Mouse (Mus musculus) embryonic fibroblast, embryonic 13.5 days (primary cell): ENCODE results near the gene Dennd6b. TPM values are rescaled to one million over a fixed set of nuclear protein-coding genes. Genes with fewer than 3 reads are reported as not detected.

Source experiments
- H3K27ac ChIP-seq: 2 replicates; pipeline ENCODE4 v1.5.1; 2012; ENCODE audit warnings: low read length, control low read depth, inconsistent platforms; ENCODE audit not compliant: insufficient read depth
- H3K4me1 ChIP-seq: 2 replicates; pipeline ENCODE4 v1.6.1; 2011; ENCODE audit warnings: low read length; ENCODE audit not compliant: control insufficient read depth, insufficient read depth
- H3K4me3 ChIP-seq: 2 replicates; pipeline ENCODE4 v1.5.1; 2011; ENCODE audit warnings: mild to moderate bottlenecking, control low read depth, low read length; ENCODE audit not compliant: insufficient read depth
- CTCF ChIP-seq: IDR thresholded peaks from 2 replicates; pipeline ENCODE4 v1.5.1; 2011; ENCODE audit warnings: mild to moderate bottlenecking, control low read depth, low read length, moderate library complexity, borderline replicate concordance; ENCODE audit not compliant: insufficient read depth
- POLR2A ChIP-seq: IDR thresholded peaks from 2 replicates; pipeline ENCODE4 v1.6.1; 2011; ENCODE audit warnings: low read depth, mild to moderate bottlenecking, control low read depth, low read length, moderate library complexity
- polyA plus RNA-seq: library from polyadenylated mRNA; stranded (reverse); fragments of >200 nt; gene quantifications from 2 replicates; pipeline ENCODE4 v1.2.4, GENCODE M21; 2011; ENCODE audit warnings: low read depth; ENCODE audit not compliant: missing spikeins, insufficient read length

The Dennd6b gene
- polyA plus RNA-seq, 1 experiment, result 3.1 TPM

DNA sequence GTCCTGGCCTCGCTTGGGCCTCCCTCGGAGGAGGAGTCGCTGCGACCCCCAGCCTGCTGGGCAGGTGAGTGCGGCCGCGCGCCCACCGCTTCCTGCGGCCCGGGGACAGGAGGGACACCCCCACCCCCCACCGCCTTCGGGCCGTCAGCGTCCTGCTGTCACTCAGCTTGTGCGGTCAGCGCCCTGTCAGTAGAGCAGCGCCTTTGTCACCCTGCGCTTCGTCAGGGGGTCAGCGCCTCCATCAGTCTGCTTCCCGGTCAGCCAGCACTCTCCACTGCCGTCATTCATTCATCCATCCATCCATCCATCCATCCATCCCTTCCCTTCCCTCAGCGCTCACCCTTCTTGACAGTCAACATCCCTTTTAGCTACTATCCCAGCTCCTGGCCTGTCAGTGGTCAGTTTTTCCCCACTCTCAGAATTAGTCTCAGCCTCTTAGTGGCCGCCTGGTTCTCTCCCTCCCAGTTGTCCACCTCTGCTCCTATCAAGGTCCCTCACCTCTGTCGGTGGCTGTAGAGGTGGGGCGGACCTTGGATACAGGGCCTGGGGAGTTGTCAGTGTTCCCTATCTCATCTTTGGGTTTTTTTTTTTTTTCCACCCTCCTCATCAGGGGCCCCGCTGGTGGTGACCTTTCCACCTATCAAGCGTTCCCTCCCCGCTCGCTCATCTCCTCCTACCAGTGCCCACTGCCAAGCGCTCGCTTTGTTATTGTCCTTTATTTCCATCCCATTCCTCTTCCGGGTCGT, 15.6 kb upstream of the Dennd6b start:
- H3K4me1 ChIP-seq, result no peaks in the 10 kb centered on the region
- peak overlapping the region; percentile 87 for H3K4me3 ChIP-seq
- no peak; the same call in 1 of the 2 replicates for TF ChIP-seq POLR2A
- no peak for TF ChIP-seq CTCF
- H3K27ac ChIP-seq, result peak overlapping the region; percentile 23

- no peak for TF ChIP-seq CTCF
- TF ChIP-seq POLR2A, result peak; percentile 60
- no peaks in the 10 kb centered on the region for H3K4me1 ChIP-seq
- H3K27ac ChIP-seq, result peak within 1 kb of the TSS; percentile 39
- H3K4me3 ChIP-seq, result peak within 1 kb of the TSS; percentile 87
Observed at GRCm38 (mm10) chr15:89210915-89211715, 14.8 kb upstream of the Dennd6b start, which contains the start of gene Ppp6r2. Gene Ppp6r2, plus strand, starts transcription at chr15:89211553.

DNA sequence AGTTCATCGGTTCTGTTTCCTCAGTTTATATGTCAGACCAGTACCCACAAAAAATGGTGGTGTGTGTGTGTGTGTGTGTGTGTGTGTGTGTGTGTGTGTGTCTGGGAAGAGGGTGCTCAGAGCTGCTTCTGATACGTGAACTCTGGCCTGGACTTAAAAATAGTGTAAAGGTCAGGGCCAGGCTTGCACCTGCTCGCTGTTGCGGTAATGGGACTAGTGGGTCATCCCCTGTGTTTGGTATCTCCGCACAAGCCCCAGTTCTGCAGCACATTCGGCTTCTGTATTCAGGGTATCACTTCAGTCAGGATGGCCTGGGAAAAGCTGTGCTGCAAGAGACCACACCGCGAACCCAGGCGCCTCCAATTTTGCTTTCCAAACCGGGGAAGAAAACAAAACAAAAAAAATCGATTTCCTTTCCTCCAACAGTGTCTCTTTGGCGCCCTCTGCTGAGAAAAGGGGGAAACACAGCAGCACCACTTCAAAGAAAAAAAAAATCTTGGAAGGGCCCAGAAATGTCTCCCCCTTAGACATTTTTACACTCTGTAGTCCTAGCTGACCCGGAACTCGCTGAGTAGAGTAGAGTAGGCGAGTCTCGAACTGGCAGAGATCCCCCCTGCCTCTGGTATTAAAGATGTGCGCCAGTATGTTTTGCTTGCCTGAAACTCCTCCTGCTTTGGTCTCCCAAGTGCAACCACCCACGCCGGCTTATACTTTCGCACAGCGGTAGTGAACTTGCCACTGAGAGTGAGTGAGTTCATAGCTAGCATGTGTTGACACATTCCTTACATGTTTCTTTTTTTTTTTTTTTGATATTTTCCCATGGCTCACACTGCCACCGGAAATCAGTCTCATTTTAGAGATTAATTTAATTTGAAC, 13.8 kb upstream of the Dennd6b start:
- H3K27ac ChIP-seq, result peak overlapping the region; percentile 39

DNA sequence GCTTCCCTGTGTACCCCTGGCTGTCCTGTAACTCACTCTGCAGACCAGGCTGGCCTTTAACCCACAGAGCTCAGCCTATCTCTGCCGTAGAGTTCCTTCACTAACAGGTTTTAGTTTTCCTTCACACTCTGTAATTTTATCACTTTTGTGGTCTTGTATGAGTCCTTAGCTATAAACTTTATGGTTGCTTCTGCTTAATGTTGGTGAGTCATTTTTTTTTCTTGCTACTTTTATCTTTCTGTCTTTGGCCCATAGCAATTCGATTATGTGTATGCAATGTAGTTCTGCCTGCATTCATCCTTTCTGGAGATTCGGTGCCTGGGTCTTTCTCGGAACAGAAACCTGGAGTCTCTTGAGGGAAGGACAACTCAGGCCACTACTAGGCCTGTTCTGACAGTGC, 11.2 kb upstream of the Dennd6b start:
- TF ChIP-seq CTCF (no peak), POLR2A (no peak)
- no peaks in the 10 kb centered on the region for H3K4me1 ChIP-seq
- no peak overlapping the region for H3K27ac ChIP-seq
- H3K4me3 ChIP-seq, result no peak overlapping the region

More for the DNA sequence above, 13.8 kb upstream of the Dennd6b start:
- TF ChIP-seq POLR2A (no peak), CTCF (no peak)
- Histone ChIP-seq H3K4me3 (peak overlapping the region; percentile 23), H3K4me1 (no peaks in the 10 kb centered on the region)

DNA sequence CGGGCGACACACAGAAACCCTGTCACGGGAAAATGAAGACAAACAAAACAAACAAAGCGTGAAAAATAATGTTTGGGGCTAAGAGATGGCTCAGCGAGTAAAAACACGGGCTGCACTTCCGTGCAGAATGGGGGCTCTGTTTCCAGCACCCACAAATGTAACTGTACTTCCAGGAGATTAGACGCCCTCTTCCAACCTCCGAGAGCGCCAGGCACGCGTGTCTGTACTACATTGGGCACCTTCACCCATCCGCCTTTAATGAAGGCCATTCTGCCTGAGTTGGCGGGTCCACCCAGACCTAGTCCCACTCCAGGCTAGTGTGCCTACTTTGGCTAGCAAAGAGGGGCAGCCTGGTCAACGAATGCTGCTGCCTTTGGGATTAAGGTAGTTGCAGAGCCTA, 760 bp upstream of the Dennd6b start:
- Histone ChIP-seq H3K4me1 (0 out of 2 replicates have a peak, but pooled peaks cover 3% of the 10 kb centered on the region), H3K4me3 (peak overlapping the region; percentile 85), H3K27ac (no peak overlapping the region)
- TF ChIP-seq POLR2A (no peak), CTCF (no peak)

DNA sequence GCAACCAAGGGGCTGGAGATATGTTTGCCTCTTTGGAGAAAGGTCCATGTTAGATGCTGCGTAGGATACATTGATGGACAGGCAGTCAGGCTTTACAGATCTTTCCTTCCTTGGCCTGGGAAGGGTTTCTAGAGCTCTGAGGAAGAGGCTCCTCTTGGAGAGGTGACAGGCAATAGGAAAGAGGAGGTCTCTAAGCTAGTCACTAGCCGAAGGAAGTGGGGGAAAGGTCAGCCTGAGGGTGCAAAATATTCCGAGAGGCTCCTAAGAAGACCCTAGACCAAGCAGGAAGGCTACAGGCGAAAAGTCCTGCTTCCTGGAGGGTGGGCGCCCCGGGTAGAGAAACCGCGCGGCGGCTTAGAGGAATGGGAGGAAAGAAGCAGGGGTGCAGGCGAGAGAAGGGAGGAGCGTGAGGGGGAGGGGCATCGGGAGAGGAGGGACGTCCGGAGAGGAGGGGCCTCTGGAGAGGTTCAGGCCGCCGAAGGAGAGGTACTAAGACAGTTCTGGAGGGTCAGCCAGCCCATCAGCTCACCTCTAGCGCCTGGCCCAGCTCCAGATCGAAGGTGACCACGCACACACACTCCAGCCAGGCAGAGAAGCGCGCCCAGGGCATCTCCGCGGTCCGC, 495 bp downstream of the Dennd6b start:
- Histone ChIP-seq H3K27ac (peak overlapping the region; percentile 81), H3K4me1 (0 out of 2 replicates have a peak, but pooled peaks cover 3% of the 10 kb centered on the region), H3K4me3 (peak overlapping the region; percentile 85)
- TF ChIP-seq POLR2A (peak; percentile 93), CTCF (no peak)

GRCm38 (mm10) chr15:89195261-89195681, 1.0 kb downstream of the Dennd6b start:
- Histone ChIP-seq H3K4me3 (peak overlapping the region; percentile 85; the same call in 1 of the 2 replicates), H3K4me1 (0 out of 2 replicates have a peak, but pooled peaks cover 3% of the 10 kb centered on the region), H3K27ac (no peak overlapping the region)
- TF ChIP-seq CTCF (no peak), POLR2A (no peak)

- no peaks in the 10 kb centered on the region for H3K4me1 ChIP-seq
- H3K27ac ChIP-seq, result no peak overlapping the region
- no peak overlapping the region for H3K4me3 ChIP-seq
- TF ChIP-seq CTCF, result no peak
- TF ChIP-seq POLR2A, result no peak
Observed at GRCm38 (mm10) chr15:89184937-89185227, 11.4 kb downstream of the Dennd6b start.

- no peaks in the 10 kb centered on the region for H3K4me1 ChIP-seq
- no peak overlapping the region for H3K27ac ChIP-seq
- TF ChIP-seq CTCF, result no peak
- TF ChIP-seq POLR2A, result no peak
- H3K4me3 ChIP-seq, result no peak overlapping the region
Observed at GRCm38 (mm10) chr15:89184141-89184936, 12.0 kb downstream of the Dennd6b start.
